Mouse (Mus musculus): Measurements from ENCODE around the gene Gps2.

Gene Gps2

GRCm38 (mm10) chr11:69965271-69966005, 51.8 kb downstream of the Gps2 start:
- DNase-seq (ENCODE audit: low spot score): no peak

All from spleen, adult 12 weeks (tissue).